Mouse (Mus musculus) small intestine, adult 2 months (tissue): ENCODE measurements at regions not wholly inside any gene's neighbourhood (a gene's known extent, or its start where the extent isn't known, plus 50 kb on each side); places are given as distances from the start of the nearest gene placed in this dataset.

Experiments
- CTCF ChIP-seq: fragments of 200-500 bp; IDR thresholded peaks from 2 replicates; pipeline ENCODE4 v1.5.1; 2012; ENCODE audit warnings: low read depth, mild to moderate bottlenecking, control low read depth, inconsistent platforms, low read length, moderate library complexity, mixed read lengths; ENCODE audit not compliant: insufficient replicate concordance, insufficient read length; ENCODE audit errors: extremely low read depth
- POLR2A ChIP-seq: fragments of 200-500 bp; IDR thresholded peaks from 2 replicates; pipeline ENCODE4 v1.6.1; 2012; ENCODE audit warnings: low read depth, mild to moderate bottlenecking, control low read depth, inconsistent platforms, low read length, moderate library complexity

DNA sequence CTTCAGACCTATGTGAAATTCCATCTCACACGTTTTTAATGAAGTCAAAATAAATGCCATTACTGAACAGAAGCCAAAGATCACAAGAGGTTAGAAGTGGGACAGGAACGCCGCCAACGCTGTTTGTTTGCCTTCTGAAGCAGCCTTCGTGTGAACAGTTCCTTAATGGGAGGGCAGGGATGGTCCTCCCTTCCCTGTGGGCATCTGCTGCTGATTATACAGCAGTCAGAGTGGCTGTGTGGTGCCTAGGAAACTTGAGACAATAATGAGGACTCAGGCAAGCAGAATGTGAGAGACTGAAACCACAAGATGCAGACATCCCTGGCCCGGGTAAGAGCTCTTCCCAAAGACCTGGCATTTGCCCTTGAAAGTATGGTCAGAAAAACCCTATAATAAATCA, 164.3 kb downstream of the Cxcl12 start:
- no peak for TF ChIP-seq CTCF
- TF ChIP-seq POLR2A: no peak
